ENCODE assay signal across 8 mouse cellular contexts in the genomic region with DNA sequence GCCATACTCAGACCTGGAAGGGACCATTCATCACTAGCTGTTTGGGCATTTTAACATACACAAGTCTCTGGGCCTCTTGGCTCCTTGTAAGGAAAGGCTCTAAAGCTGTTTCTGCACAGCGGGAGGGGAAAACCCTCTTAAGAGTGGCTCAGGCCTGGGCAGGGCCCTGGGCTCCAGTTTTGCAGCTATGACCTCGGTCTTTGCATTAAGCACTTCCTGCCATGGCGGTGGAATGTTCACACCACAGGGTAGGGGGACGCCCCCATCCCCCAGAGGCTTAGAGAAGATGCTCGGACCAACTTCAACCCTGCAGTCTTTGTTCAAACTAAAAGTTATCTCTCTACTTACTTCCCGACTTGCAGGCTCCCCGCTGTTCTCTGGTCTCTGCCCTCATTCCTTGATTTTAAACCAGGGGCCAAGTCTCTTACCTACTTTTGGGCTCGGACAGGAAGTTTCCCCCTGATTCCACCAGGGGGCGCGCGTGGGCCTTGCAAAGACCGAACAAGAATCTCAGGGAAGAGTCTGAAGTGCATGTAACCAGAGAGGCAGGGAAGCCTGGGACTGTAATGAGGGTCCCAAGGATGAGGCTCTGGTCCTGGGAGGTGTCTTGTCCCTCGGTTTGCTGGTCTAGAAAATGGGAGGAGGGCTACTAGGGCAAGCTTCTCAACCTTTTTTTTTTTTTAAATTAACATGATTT. TPM values are rescaled to one million over a fixed set of nuclear protein-coding genes. Genes with fewer than 3 reads are reported as not detected.
A peak's percentile ranks its signal among the peaks of the same experiment; 100 is the strongest.
DNase-seq lines count a peak whose midpoint lies in the region; ATAC-seq and TF ChIP-seq lines count a peak whose summit lies in the region.

No protein-coding gene starts in this region.

- 8% methylated on average over 13 of the region's 13 CpGs for whole genome bisulfite sequencing in forebrain, embryonic 11.5 days
- 20% methylated on average over 13 of the region's 13 CpGs for WGBS in liver, postnatal 0 days (ENCODE audit: insufficient replicate concordance)

- no peak for TF ChIP-seq EP300 in liver, postnatal 0 days (IDR thresholded peaks at IDR 0.05; ENCODE audit: low read depth)

- H3K4me2 ChIP-seq in forebrain, embryonic 11.5 days (ENCODE audit: low read depth, low read length, severe bottlenecking): no peak overlapping the region
- H3K4me2 ChIP-seq in liver, postnatal 0 days (ENCODE audit: low read depth, low read length): no peak overlapping the region

- H3K36me3 ChIP-seq in forebrain, embryonic 11.5 days (ENCODE audit: control insufficient read depth, insufficient read depth, low read length): no peaks in the 10 kb centered on the region
- no peaks in the 10 kb centered on the region for H3K36me3 ChIP-seq in liver, postnatal 0 days (replicated peaks; ENCODE audit: insufficient read depth, low read length)

- 0 out of 2 replicates have a peak, but pooled peaks have one; percentile 44 for ATAC-seq in forebrain, embryonic 11.5 days (replicated peaks; ENCODE audit: low FRiP score)
- ATAC-seq in liver, postnatal 0 days: no peak
- peak; percentile 68 for ATAC-seq in neutrophil, adult 5-6 weeks (ENCODE audit: extremely low read depth, insufficient number of reproducible peaks, low FRiP score, poor library complexity, severe bottlenecking)

- H3K27ac ChIP-seq in forebrain, embryonic 11.5 days (ENCODE audit: low read depth, low read length): no peak overlapping the region
- H3K27ac ChIP-seq in liver, postnatal 0 days (ENCODE audit: low read depth): no peak overlapping the region

- H3K4me1 ChIP-seq in forebrain, embryonic 11.5 days (replicated peaks; ENCODE audit: control insufficient read depth, insufficient read depth, low read length): no peaks in the 10 kb centered on the region
- H3K4me1 ChIP-seq in liver, postnatal 0 days (ENCODE audit: insufficient read depth): no peaks in the 10 kb centered on the region

- DNase-seq in CD8-positive naive resting alpha-beta T cell, adult 2 months (ENCODE audit: low read depth in 2 of 2, low spot score in 2 of 2): peak; percentile 63 to 76
- peak; percentile 63 for DNase-seq in c-Kit-negative CD71-positive TER-119-positive erythroid progenitor cells, embryonic 14.5 days (ENCODE audit: low read depth, low spot score)
- peak; percentile 95 for DNase-seq in forebrain, embryonic 11.5 days (ENCODE audit: low spot score)
- peak; percentile 84 to 91 for DNase-seq in heart, postnatal 10 days
- peak; percentile 89 to 91 for DNase-seq in kidney, postnatal 4 days
- peak; percentile 88 for DNase-seq in liver, postnatal 0 days
- peak; percentile 79 for DNase-seq in testis, postnatal 14 days (ENCODE audit: low spot score)

- no peak overlapping the region for H3K9ac ChIP-seq in forebrain, embryonic 11.5 days (ENCODE audit: low read length)
- H3K9ac ChIP-seq in liver, postnatal 0 days (replicated peaks): no peak overlapping the region

- intact Hi-C loops in heart, postnatal 10 days (cut with DNase I): loop anchor here (1.0 kb wide), 1 partner anchor 391 kb away; no protein-coding TSS in a partner anchor

- no peak overlapping the region for H3K4me3 ChIP-seq in forebrain, embryonic 11.5 days (ENCODE audit: low read depth, low read length)
- H3K4me3 ChIP-seq in liver, postnatal 0 days (ENCODE audit: low read depth, low read length): no peak overlapping the region

- no peaks in the 10 kb centered on the region for H3K9me3 ChIP-seq in forebrain, embryonic 11.5 days (ENCODE audit: control insufficient read depth, low read length)
- H3K9me3 ChIP-seq in liver, postnatal 0 days (ENCODE audit: low read length): no peaks in the 10 kb centered on the region

- TF ChIP-seq CTCF in liver, postnatal 0 days (IDR thresholded peaks at IDR 0.05; ENCODE audit: low read depth): peak; percentile 95

- no peaks in the 10 kb centered on the region for H3K27me3 ChIP-seq in forebrain, embryonic 11.5 days (ENCODE audit: control insufficient read depth, insufficient read depth, low read length)
- no peaks in the 10 kb centered on the region for H3K27me3 ChIP-seq in liver, postnatal 0 days (ENCODE audit: insufficient read depth, low read length)

RNA-seq across cellular contexts. Expression of a gene that starts 18.6 kb away (rescaled TPM):
- polyA plus RNA-seq in forebrain, embryonic 11.5 days (2014; fragmentation: Nextera tagmentation; extraction: Ambion mirVana): 51.5 and 52.2 TPM in 2 replicates
- 10 to 100 TPM; 55.7 to 64.7 TPM for total RNA-seq in heart, postnatal 10 days (2021)
- 6.9 and 9.1 TPM in 2 replicates for polyA plus RNA-seq in liver, postnatal 0 days (2015; fragmentation: Nextera tagmentation; extraction: Ambion mirVana)
- total RNA-seq in neutrophil, adult 5-6 weeks (2017): 6.1 and 9.8 TPM in 2 replicates
